Mouse (Mus musculus): Measurements from ENCODE around the gene Rnpc3.
A peak's percentile ranks its signal among the peaks of the same experiment; 100 is the strongest.
"Not testable (repeated sequence)": the region's sequence is repeated elsewhere in the genome, so short reads cannot be mapped to it uniquely, and the experiment has no call there.

Rnpc3 gene

GRCm38 (mm10) chr3:113629606-113630359 is at the start of gene Rnpc3:
Gene Rnpc3, minus strand, starts transcription at chr3:113630149.
- DNase-seq (ENCODE audit: low spot score in 2 of 2): peak; percentile 90 to 96

- no peak for DNase-seq (ENCODE audit: low spot score in 2 of 2)
Observed at GRCm38 (mm10) chr3:113656940-113657339, 27.0 kb upstream of the Rnpc3 start.

- no peak for DNase-seq (ENCODE audit: low spot score in 2 of 2)
Observed at GRCm38 (mm10) chr3:113654335-113654734, 24.4 kb upstream of the Rnpc3 start.

GRCm38 (mm10) chr3:113651386-113651785 is 21.4 kb upstream of the Rnpc3 start:
- DNase-seq (ENCODE audit: low spot score in 2 of 2): not testable (repeated sequence)

GRCm38 (mm10) chr3:113639545-113639944 is 9.6 kb upstream of the Rnpc3 start:
- no peak for DNase-seq (ENCODE audit: low spot score in 2 of 2)

GRCm38 (mm10) chr3:113634220-113634619 is 4.3 kb upstream of the Rnpc3 start:
- no peak for DNase-seq (ENCODE audit: low spot score in 2 of 2)

- DNase-seq (ENCODE audit: low spot score in 2 of 2): no peak
Observed at GRCm38 (mm10) chr3:113631611-113632010, 1.7 kb upstream of the Rnpc3 start.

- DNase-seq (ENCODE audit: low spot score in 2 of 2): no peak
Observed at GRCm38 (mm10) chr3:113630564-113630963, 615 bp upstream of the Rnpc3 start.

GRCm38 (mm10) chr3:113606599-113606998 is 23.4 kb downstream of the Rnpc3 start, which contains the start of gene Amy1:
Gene Amy1, minus strand, starts transcription at chr3:113606699.
- DNase-seq (ENCODE audit: low spot score in 2 of 2): no peak

- no peak for DNase-seq (ENCODE audit: low spot score in 2 of 2)
Observed at GRCm38 (mm10) chr3:113590844-113591243, 39.1 kb downstream of the Rnpc3 start.

GRCm38 (mm10) chr3:113574578-113574977 is 55.4 kb downstream of the Rnpc3 start:
- no peak for DNase-seq (ENCODE audit: low spot score in 2 of 2)

- DNase-seq (ENCODE audit: low spot score in 2 of 2): no peak
Observed at GRCm38 (mm10) chr3:113574138-113574537, 55.8 kb downstream of the Rnpc3 start.

GRCm38 (mm10) chr3:113572158-113572557 is 57.8 kb downstream of the Rnpc3 start:
- DNase-seq (ENCODE audit: low spot score in 2 of 2): no peak

Data from urinary bladder, postnatal 4 days (tissue).